Mouse (Mus musculus): ENCODE measurements around the gene Slc9a9.
A peak's percentile ranks its signal among the peaks of the same experiment; 100 is the strongest.

The Slc9a9 gene

DNA sequence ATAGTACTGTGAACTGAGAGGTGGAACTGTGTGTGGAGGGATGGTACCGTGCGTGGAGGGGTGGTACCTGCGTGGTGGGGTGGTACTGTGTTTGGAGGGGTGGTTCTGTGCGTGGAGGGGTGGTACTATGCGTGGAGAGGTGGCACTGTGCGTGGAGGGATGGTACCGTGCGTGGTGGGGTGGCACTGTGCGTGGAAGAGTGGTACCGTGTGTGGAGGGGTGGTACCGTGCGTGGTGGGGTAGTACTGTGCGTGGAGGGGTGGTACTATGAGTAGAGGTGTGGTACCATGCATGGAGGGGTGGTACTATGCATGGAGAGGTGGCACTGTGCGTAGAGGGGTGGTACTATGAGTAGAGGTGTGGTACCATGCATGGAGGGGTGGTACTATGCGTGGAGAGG is 167.7 kb downstream of the Slc9a9 start:
- no peak for DNase-seq (ENCODE audit: low read depth, low spot score)

DNA sequence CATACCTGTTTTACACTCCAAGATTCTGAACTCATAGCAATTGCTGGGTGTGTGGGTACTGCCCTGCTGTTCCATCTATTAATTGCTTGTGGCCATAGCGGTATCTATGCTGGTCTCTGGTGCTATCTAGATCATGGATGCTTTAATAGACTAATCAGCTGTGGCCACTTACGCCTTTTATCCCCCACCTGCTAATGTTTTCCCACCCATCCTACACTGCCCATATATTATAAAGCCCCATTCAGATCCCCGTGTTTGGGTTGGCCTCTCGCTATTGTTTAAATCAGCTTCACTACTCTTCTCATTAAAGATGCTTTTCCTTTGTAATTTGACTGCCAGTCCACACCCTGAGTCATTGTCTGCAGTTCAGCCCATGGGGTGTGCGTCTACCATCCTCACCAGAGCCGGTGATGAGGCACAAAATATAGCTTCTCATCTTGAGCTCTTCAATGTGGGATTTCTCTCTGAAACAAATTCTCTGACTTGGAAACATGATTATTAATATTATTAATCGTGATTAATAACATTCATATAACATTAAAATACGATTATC is 168.8 kb downstream of the Slc9a9 start:
- no peak for DNase-seq (ENCODE audit: low read depth, low spot score)

DNA sequence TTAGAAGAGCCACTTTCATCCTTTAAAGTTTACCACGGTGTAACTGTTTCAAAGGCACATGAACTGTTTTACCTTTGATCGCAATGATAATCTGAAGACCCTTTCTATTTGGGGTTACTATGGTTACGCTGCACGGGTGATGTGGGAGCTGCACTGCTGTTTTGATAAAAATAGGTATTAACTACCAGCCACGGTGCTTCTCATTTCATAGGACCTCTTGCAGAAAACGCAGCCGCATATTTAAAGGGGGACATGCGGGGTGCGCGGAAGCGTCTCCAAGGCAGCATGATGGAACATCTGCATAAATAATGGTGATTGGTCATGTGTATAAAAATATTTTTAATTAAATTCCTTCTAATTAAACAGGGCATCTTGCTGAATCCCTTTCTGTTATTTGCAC is 169.5 kb downstream of the Slc9a9 start:
- no peak for DNase-seq (ENCODE audit: low read depth, low spot score)

DNA sequence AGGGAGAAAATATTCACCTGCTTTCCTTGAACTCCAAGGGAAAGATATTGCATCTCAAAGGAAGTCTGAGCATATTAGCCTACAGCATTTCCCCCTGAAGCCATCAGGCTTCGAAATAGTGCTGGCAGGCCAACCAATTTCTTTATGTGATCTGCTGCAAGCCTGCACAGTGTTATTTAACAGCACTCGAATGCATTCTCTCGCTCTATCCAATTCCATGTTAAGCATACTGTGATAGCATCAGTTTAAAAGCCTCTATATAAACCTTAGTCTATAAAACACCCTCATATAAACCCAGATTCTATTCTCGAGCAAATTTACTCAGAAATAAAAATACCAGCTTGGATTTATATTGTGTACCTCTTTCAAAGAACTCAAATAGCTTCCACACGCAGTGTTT is 170.7 kb downstream of the Slc9a9 start:
- DNase-seq (ENCODE audit: low read depth, low spot score), result no peak

GRCm38 (mm10) chr9:94840972-94841371 is 171.3 kb downstream of the Slc9a9 start:
- no peak for DNase-seq (ENCODE audit: low read depth, low spot score)

- DNase-seq (ENCODE audit: low read depth, low spot score), result no peak
Measured at GRCm38 (mm10) chr9:94844176-94844575, 174.5 kb downstream of the Slc9a9 start.

GRCm38 (mm10) chr9:94847624-94848023 is 177.9 kb downstream of the Slc9a9 start:
- DNase-seq (ENCODE audit: low read depth, low spot score), result no peak

- peak; percentile 6 for DNase-seq (ENCODE audit: low read depth, low spot score)
Measured at GRCm38 (mm10) chr9:94851550-94851949, 181.8 kb downstream of the Slc9a9 start.

GRCm38 (mm10) chr9:94856093-94856492 is 186.4 kb downstream of the Slc9a9 start:
- no peak for DNase-seq (ENCODE audit: low read depth, low spot score)

GRCm38 (mm10) chr9:94868557-94868956 is 198.8 kb downstream of the Slc9a9 start:
- DNase-seq (ENCODE audit: low read depth, low spot score), result no peak

- DNase-seq (ENCODE audit: low read depth, low spot score), result no peak
Measured at GRCm38 (mm10) chr9:94869023-94869799, 199.5 kb downstream of the Slc9a9 start.

DNA sequence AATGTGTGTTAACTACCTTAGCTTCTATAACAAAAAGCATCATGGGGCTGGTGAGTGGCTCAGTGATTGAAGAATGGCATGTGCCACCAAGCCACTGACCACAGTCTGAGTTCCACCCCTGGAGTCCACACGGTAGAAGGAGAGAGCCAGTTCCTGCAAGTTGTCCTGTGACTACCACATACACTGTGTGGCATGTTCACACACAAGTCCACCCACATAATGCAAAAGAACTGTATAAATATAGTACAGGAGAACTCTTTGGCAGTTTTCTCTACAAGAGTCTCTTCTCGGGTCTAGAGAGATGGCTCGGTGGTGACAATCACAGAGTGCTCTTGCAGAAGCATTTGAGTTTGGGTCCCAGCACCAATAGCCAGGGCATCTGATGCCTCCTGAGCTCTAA is 212.8 kb downstream of the Slc9a9 start:
- DNase-seq (ENCODE audit: low read depth, low spot score), result no peak

DNA sequence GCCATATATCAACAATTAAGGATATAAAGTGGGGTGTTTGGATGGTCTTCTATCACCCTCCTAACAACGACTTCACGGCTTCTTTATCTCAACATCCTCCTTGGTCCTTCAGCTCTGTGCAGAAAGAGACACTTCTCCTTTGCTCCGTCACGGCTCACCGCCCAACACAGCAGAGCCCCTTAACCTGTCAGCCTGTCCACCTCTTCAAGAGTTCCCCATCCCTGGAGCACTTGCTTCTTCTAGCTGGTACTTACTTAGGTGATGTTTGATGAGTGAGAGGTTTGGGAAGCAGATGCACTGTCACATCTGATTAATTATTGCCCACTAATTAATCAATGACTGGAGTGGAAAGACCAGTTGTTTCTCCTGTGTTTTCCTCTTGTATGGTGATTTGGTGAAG is 213.7 kb downstream of the Slc9a9 start:
- no peak for DNase-seq (ENCODE audit: low read depth, low spot score)

DNA sequence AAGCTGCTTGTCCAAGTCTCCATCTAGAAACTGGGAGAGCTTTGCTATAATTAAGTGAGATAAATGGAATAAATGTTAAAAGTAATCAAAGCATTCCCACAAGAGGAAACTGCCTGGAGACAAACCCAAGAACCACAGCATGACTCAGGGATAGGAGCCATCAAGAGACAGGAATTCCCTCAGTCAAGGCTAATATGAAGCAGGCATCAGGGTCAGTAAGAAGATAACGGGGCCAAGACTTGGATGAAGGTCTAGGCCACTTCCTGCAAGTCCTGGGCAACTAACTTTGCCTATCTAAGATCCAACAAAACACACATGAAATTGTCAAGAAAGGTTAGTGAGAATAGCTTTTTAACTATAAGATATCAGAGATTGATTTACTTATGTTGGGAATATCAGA is 215.4 kb downstream of the Slc9a9 start:
- no peak for DNase-seq (ENCODE audit: low read depth, low spot score)

GRCm38 (mm10) chr9:94889647-94890046 is 219.9 kb downstream of the Slc9a9 start:
- no peak for DNase-seq (ENCODE audit: low read depth, low spot score)

DNA sequence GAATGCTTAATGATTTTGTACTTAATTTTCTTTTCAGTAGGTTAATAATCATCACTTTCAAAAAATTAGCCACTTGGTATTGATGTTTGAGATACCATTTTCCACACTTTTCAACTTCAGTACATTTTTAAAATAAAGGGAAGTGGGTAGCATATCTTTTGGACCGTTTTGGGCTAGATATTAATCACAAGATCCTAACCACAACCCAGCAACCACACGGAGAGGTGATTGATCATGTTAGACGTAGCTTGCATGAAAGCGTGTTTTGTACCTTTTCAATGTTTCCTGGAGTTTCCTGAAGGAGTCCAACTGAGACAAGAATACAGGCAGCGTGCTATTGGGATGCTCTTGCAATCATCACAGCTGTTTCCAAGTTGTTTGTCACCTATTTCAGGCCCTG is 226.2 kb downstream of the Slc9a9 start:
- no peak for DNase-seq (ENCODE audit: low read depth, low spot score)

DNA sequence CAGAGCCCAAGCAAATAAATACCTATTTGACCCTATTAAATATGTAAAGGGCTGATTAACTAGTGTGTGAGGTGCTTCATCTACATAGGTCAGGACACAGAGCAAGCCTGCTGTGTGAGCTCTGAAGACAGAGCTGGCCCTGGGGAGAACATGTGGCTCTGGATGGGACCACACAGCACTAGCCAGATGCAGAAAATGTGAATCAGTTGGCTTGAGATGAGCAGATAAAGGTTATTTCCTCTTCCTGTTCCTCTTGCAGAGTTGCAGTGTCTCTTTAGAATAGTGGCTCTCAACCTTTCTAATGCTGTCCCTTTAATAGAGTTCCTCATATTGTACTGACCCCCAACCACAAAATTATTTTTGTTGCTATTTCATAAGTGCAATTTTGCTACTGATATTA is 234.5 kb downstream of the Slc9a9 start:
- DNase-seq (ENCODE audit: low read depth, low spot score), result no peak

DNA sequence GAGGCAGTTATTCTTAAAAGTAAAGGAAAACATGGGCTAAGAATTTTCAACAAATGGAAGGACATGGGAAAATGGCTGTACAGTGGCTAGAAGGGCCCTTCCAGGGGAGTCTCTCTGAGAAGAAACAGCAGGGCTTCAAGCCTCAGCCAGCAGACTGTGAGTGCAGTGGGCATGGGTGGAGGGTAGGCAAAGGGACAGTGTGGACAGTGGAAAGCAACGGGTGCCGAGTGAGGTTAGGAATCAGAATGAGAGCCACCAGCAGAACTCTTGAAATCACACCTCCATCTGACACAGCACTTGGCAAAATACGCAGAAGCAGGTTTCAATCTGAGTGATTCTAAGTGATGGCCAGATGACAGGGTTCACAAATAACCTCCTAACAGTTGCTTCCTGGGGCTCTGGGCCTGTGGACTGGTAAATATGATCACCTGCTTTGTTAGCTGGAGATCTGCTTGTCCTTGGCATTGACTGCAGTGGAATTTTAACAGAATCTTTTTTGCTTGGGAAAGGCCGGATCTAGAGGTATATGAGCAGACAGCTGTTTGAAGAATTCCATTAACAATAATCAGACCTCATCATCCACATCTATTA is 237.4 kb downstream of the Slc9a9 start:
- peak; percentile 44 for DNase-seq (ENCODE audit: low read depth, low spot score)

DNA sequence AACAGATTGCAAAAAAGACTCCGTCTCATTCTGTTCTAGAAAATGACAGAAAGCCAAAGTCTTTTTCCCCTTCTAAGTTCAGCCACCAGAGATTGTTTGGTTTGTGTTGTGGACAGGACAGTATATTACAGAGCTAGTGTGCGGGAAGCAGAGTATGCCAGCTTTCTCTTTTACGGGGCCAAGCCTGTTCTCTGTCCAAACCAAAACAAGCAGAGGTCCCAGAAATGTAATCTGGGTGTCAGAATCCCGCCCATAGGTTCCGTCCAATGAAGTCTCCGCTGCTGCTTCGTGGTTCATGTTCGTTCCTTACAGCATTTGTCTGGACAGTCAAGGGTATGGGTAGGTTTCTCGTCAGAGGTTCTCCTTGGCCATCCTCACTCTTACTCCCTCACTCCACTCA is 242.4 kb downstream of the Slc9a9 start:
- DNase-seq (ENCODE audit: low read depth, low spot score), result no peak

GRCm38 (mm10) chr9:94922062-94922461 is 252.4 kb downstream of the Slc9a9 start:
- no peak for DNase-seq (ENCODE audit: low read depth, low spot score)

DNA sequence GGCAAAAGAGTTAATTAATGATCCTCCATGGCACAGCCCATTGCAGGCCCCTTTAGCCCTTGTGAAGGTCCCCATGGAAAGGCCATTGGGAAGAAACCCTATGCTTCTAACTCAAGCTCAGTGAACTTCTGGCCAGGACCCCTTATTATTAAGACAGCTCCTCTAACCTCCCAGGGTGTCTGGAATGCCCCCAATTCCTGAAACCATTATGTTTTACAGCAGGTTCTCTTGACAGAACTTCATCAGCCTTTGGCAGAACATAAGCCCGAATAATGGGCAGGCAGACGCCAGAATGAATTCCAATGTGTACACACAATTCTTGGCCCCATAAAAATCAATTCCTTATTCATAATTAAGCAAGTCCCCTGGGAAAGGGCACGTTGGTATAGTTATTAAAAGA is 256.1 kb downstream of the Slc9a9 start:
- peak; percentile 3 for DNase-seq (ENCODE audit: low read depth, low spot score)

DNA sequence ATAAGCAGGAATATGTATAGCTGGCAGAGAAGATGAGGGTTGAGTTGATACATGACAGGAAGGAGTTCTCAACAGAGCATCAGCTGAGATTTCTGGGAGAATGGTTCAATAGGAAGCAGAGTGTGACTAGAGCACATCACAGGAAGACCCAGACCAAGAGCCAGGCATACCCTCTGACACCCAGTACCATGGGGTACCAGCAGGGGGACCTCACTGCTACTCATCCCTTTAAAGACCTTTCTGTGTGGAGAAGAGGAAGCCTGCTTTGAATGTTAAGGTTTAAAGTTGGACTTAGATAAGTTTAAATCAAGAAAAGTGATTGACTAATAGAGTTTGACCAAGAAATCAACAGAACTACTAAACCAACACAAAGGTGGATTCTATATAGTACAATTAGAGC is 257.4 kb downstream of the Slc9a9 start:
- DNase-seq (ENCODE audit: low read depth, low spot score), result no peak

DNA sequence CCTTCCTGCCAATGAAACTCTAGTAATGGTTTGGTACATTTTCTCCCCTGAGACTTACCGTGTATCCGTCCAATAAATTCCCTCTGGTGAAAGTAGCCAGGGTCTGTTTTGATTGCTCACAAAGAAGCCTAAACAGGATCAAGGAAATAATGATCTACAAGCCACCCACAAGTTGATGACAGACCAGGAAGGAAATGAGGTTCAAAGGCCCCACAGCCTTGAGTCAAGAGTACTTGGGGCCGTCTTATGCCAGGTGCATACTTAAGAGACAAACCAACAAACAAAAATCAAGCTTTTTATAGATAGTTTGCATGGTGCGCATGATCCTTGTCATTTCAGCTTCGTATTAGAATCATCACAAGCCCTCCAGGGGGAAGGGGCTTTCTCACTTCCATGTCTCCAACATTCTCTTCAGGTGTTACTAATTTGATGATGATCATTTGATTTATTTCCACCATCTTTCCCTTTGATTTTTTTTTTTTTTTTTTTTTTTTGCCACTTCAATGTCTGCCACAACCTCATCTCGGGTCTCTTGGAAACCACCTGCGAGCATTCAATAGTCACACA is 275.9 kb downstream of the Slc9a9 start:
- DNase-seq (ENCODE audit: low read depth, low spot score), result no peak

Data from skeletal muscle tissue, adult 2 months (tissue).